Mouse (Mus musculus) liver, embryonic 14.5 days (tissue): ENCODE data around the gene Lmo4.

Experiments
- CTCF ChIP-seq: IDR thresholded peaks from 2 replicates; pipeline ENCODE4 v1.5.1; 2016; ENCODE audit warnings: antibody characterized with exemption, low read depth, control low read depth
- EP300 ChIP-seq: IDR thresholded peaks from 2 replicates; pipeline ENCODE4 v1.6.1; 2016; ENCODE audit warnings: antibody characterized with exemption, low read depth

GRCm38 (mm10) chr3:144173866-144174588 lies 31.0 kb downstream of the Lmo4 start:
- no peak for TF ChIP-seq EP300
- TF ChIP-seq CTCF = no peak
